Mouse (Mus musculus) liver, adult 2 months (tissue): Measurements from ENCODE around the gene Ccnd2.

Experiments
- CTCF ChIP-seq: fragments of 200-500 bp; IDR thresholded peaks from 2 replicates; pipeline ENCODE4 v1.5.1; 2011; ENCODE audit warnings: low read depth, low read length, control low read depth
- POLR2A ChIP-seq: fragments of 200-500 bp; IDR thresholded peaks from 2 replicates; pipeline ENCODE4 v1.6.1; 2011; ENCODE audit warnings: low read length, control low read depth; ENCODE audit not compliant: insufficient read depth; ENCODE audit errors: extremely low read depth

DNA sequence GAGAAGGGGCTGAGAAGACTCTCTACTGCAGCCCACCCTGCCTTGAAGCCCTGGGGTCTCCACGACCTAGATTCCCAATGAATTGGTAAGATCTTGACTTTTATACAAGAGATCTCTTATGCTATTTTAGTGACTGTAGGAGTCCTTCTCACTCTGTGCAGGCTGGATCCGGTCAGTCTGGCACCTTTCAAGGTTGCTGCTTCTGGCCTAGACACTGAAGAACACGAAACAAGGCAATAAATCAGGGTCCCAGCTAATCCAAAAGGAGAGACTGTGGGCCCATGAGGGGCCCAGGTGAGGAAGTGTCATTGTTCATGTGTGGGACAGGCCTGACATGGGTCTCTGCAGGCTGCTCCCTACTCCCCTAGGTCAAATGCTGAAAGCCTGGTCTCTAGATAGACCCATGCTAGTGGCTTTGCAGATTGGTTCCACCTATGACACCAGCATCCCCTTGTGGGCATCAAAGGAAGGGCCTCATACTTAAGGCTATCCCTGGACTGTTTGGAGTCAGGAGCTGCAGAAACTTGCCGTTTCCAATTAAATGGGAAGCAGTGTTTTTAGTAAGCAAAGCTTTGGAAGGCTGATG lies 29.7 kb downstream of the Ccnd2 start:
- TF ChIP-seq CTCF (peak; percentile 59; the same call in 1 of the 2 replicates), POLR2A (no peak)
